Mouse (Mus musculus) large intestine, adult 2 months (tissue): ENCODE results near the gene Hrct1. TPM values are rescaled to one million over a fixed set of nuclear protein-coding genes. Genes with fewer than 3 reads are reported as not detected.

Experiments used
- DNase-seq: peaks from one replicate; pipeline ENCODE4 v3.0.0-alpha.2; 2012; ENCODE audit warnings: low read depth, low spot score
- WGBS: fragments of 180-500 bp; shearing (Covaris S2); methylation state at CpG from one replicate; pipeline ENCODE4 v1.1.7; 2018; 5-methylcytosine and 5-hydroxymethylcytosine counted together
- polyA plus RNA-seq: library from polyadenylated mRNA; depleted of rRNA; stranded (reverse); fragments of >200 nt; gene quantifications from 2 replicates; pipeline ENCODE4 v1.2.3, GENCODE M21; 2012

Gene Hrct1
- polyA plus RNA-seq, 1 experiment, result 1.9 TPM

- no peak for DNase-seq
- WGBS, result 45% methylated on average over 12 of the region's 12 CpGs
These were observed 577 bp upstream of the Hrct1 start for GRCm38 (mm10) chr4:43726228-43726993.

GRCm38 (mm10) chr4:43727718-43728575 lies 959 bp downstream of the Hrct1 start:
- WGBS, result 58% methylated on average over 7 of the region's 7 CpGs
- DNase-seq, result no peak

GRCm38 (mm10) chr4:43728576-43728954 lies 1.6 kb downstream of the Hrct1 start:
- DNase-seq, result peak; percentile 11
- WGBS, result 6% methylated on average over 5 of the region's 5 CpGs

- no peak for DNase-seq
- 59% methylated on average over 3 of the region's 3 CpGs for WGBS
These were observed 2.1 kb downstream of the Hrct1 start for GRCm38 (mm10) chr4:43729126-43729525.

- 53% methylated on average over 14 of the region's 14 CpGs for WGBS
- DNase-seq, result no peak
These were observed 3.0 kb downstream of the Hrct1 start, which contains the start of gene Spaar for GRCm38 (mm10) chr4:43729794-43730550. Gene Spaar, plus strand, starts transcription at chr4:43730034.

GRCm38 (mm10) chr4:43730750-43731297 lies 3.8 kb downstream of the Hrct1 start:
- 66% methylated on average over 21 of the region's 21 CpGs for WGBS
- no peak for DNase-seq

- DNase-seq, result no peak
- WGBS, result 11% methylated on average over 1 of the region's 1 CpGs
These were observed 5.2 kb downstream of the Hrct1 start for GRCm38 (mm10) chr4:43732171-43732570.

GRCm38 (mm10) chr4:43733186-43733585 lies 6.2 kb downstream of the Hrct1 start:
- 80% methylated on average over 5 of the region's 5 CpGs for WGBS
- no peak for DNase-seq

GRCm38 (mm10) chr4:43737144-43737543 lies 10.2 kb downstream of the Hrct1 start:
- WGBS, result 73% methylated on average over 6 of the region's 6 CpGs
- DNase-seq, result no peak

- no peak for DNase-seq
- 43% methylated on average over 8 of the region's 8 CpGs for WGBS
These were observed 12.1 kb downstream of the Hrct1 start for GRCm38 (mm10) chr4:43738989-43739674.

GRCm38 (mm10) chr4:43741526-43741925 lies 14.5 kb downstream of the Hrct1 start:
- 31% methylated on average over 5 of the region's 5 CpGs for whole genome bisulfite sequencing
- DNase-seq, result no peak

GRCm38 (mm10) chr4:43742637-43743036 lies 15.6 kb downstream of the Hrct1 start:
- DNase-seq, result no peak
- WGBS, result 39% methylated on average over 4 of the region's 4 CpGs

- WGBS, result 38% methylated on average over 1 of the region's 1 CpGs
These were observed 16.1 kb downstream of the Hrct1 start for GRCm38 (mm10) chr4:43743099-43743498.

GRCm38 (mm10) chr4:43745187-43745586 lies 18.2 kb downstream of the Hrct1 start:
- 13% methylated on average over 6 of the region's 6 CpGs for WGBS
- no peak for DNase-seq

More at GRCm38 (mm10) chr4:43743099-43743498, 16.1 kb downstream of the Hrct1 start:
- DNase-seq, result no peak

- 50% methylated on average over 6 of the region's 6 CpGs for WGBS
- no peak for DNase-seq
These were observed 30.2 kb downstream of the Hrct1 start for GRCm38 (mm10) chr4:43757213-43757612.

- DNase-seq, result no peak
- 68% methylated on average over 21 of the region's 21 CpGs for WGBS
These were observed 32.8 kb downstream of the Hrct1 start for GRCm38 (mm10) chr4:43759571-43760418.

- DNase-seq, result no peak
- 70% methylated on average over 10 of the region's 10 CpGs for WGBS
These were observed 33.5 kb downstream of the Hrct1 start for GRCm38 (mm10) chr4:43760460-43760859.

GRCm38 (mm10) chr4:43761336-43761735 lies 34.3 kb downstream of the Hrct1 start:
- DNase-seq, result no peak
- WGBS, result 66% methylated on average over 2 of the region's 2 CpGs
